Mouse (Mus musculus) midbrain, embryonic 12.5 days (tissue): ENCODE measurements around the gene Sin3b. TPM values are rescaled to one million over a fixed set of nuclear protein-coding genes. Genes with fewer than 3 reads are reported as not detected.
A peak's percentile ranks its signal among the peaks of the same experiment; 100 is the strongest.

Experiments
- ATAC-seq: fragments of 200-750 bp; cut with Nextera tagmentation; 2 replicates; pipeline ENCODE4 v1.8.0; 2017; ENCODE audit warnings: low read depth, moderate TSS enrichment, moderate library complexity; ENCODE audit not compliant: low FRiP score
- H3K27ac ChIP-seq: fragments of 300-500 bp; sonication (generic); replicated peaks from 2 replicates; pipeline ENCODE4 v1.5.1; 2016; ENCODE audit warnings: mild to moderate bottlenecking
- H3K27me3 ChIP-seq: fragments of 300-500 bp; sonication (generic); 2 replicates; pipeline ENCODE4 v1.6.1; 2016; ENCODE audit warnings: mild to moderate bottlenecking
- H3K36me3 ChIP-seq: fragments of 300-500 bp; sonication (generic); 2 replicates; pipeline ENCODE4 v1.6.1; 2016
- H3K4me1 ChIP-seq: fragments of 300-500 bp; sonication (generic); 2 replicates; pipeline ENCODE4 v1.6.1; 2016
- H3K4me2 ChIP-seq: fragments of 300-500 bp; sonication (generic); replicated peaks from 2 replicates; pipeline ENCODE4 v1.6.1; 2016; ENCODE audit warnings: mild to moderate bottlenecking, moderate library complexity
- H3K4me3 ChIP-seq: fragments of 300-500 bp; sonication (generic); 2 replicates; pipeline ENCODE4 v1.5.1; 2016; ENCODE audit warnings: mild to moderate bottlenecking
- H3K9ac ChIP-seq: fragments of 300-500 bp; sonication (generic); replicated peaks from 2 replicates; pipeline ENCODE4 v1.6.1; 2016; ENCODE audit warnings: mild to moderate bottlenecking, moderate library complexity
- H3K9me3 ChIP-seq: fragments of 300-500 bp; sonication (generic); 2 replicates; pipeline ENCODE4 v1.6.1; 2016; ENCODE audit warnings: mild to moderate bottlenecking
- WGBS: fragments of 180-500 bp; shearing (Covaris S2); methylation state at CpG from one replicate; pipeline ENCODE4 v1.1.7; 2016; 5-methylcytosine and 5-hydroxymethylcytosine counted together
- polyA plus RNA-seq: library from polyadenylated mRNA; unstranded; fragments of >200 nt; fragmentation: Nextera tagmentation; extraction: Ambion mirVana; gene quantifications from 2 replicates; pipeline ENCODE4 v1.2.1, GENCODE M21; 2016

Sin3b gene
- polyA plus RNA-seq, 1 experiment from 2014 or later: 157 TPM

DNA sequence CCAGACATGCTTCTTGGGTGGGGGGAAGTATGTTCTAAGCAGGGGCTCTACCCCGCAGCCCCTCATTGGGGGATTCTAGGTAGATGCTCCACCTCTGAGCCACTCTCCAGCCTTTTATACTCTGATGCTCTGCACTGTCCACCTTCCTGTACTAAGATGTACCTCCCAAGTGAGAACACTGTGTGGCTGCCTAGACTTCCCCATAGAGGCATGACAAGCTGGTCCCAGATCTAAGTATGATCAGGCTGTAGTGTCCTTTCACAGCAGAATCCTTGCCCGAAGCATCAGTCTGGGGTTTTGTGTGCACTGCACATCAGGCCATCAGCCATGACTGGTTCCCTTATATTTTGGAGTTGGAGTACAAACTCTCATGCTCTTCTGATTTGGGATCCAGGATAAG, 32.9 kb downstream of the Sin3b start:
- H3K36me3 ChIP-seq: peaks cover 75% of the 10 kb centered on the region

GRCm38 (mm10) chr8:72756771-72757390, 33.8 kb downstream of the Sin3b start:
- Histone ChIP-seq H3K9me3 (no peaks in the 10 kb centered on the region), H3K4me3 (no peak overlapping the region), H3K9ac (no peak overlapping the region), H3K4me1 (no peaks in the 10 kb centered on the region), H3K27ac (no peak overlapping the region), H3K27me3 (0 out of 2 replicates have a peak, but pooled peaks cover 2% of the 10 kb centered on the region), H3K36me3 (peaks cover 67% of the 10 kb centered on the region), H3K4me2 (no peak overlapping the region)
- 97% methylated on average over 35 of the region's 35 CpGs for WGBS
- 0 out of 2 replicates have a peak, but pooled peaks have one; percentile 10 for ATAC-seq

More for the DNA sequence above, 32.9 kb downstream of the Sin3b start:
- no peaks in the 10 kb centered on the region for H3K27me3 ChIP-seq
- H3K9me3 ChIP-seq: no peaks in the 10 kb centered on the region
- 98% methylated on average over 2 of the region's 2 CpGs for WGBS
- H3K4me3 ChIP-seq: no peak overlapping the region
- no peak overlapping the region for H3K4me2 ChIP-seq
- ATAC-seq: no peak
- no peaks in the 10 kb centered on the region for H3K4me1 ChIP-seq
- H3K9ac ChIP-seq: no peak overlapping the region
- H3K27ac ChIP-seq: no peak overlapping the region

DNA sequence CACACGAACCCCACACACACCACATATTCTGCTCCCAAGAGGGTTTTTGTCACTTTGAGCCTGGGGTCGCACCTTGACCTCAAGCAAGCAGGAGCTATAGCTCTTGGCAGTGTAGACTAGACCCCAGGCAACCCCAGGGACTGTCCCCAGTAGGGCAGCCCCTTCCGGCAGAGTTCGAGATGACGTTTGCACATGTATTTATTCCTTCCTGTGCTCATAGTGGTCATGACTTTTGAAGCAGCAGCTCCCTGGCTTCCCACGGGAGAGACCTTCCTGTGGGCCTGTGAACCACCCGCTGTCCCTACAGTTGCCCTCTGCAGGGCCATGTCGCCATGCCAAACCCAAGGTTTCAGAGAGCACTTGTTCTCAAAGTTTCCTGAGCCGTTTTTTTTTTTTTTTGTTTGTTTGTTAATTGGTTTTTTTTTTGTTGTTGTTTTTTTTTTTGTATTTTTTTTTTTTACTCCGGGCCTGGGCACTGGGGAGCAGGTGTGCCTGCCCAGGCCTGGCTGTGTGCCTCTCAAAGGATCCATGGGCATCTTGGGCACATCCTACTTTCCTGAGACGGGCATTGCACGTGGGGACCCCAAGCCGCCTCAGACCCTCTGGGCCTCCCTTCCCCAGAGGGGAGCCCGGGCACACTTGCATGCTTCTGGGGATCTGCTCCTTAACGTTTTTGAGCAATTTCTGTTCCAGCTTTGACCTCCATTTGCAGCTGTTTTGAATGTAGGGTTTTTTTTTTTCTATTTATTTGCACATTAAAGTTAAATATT, 34.5 kb downstream of the Sin3b start:
- Histone ChIP-seq H3K4me3 (no peak overlapping the region), H3K4me2 (no peak overlapping the region), H3K27me3 (0 out of 2 replicates have a peak, but pooled peaks cover 10% of the 10 kb centered on the region), H3K9ac (no peak overlapping the region), H3K9me3 (no peaks in the 10 kb centered on the region), H3K36me3 (peaks cover 60% of the 10 kb centered on the region), H3K27ac (no peak overlapping the region), H3K4me1 (no peaks in the 10 kb centered on the region)
- ATAC-seq: no peak
- 94% methylated on average over 15 of the region's 15 CpGs for WGBS

DNA sequence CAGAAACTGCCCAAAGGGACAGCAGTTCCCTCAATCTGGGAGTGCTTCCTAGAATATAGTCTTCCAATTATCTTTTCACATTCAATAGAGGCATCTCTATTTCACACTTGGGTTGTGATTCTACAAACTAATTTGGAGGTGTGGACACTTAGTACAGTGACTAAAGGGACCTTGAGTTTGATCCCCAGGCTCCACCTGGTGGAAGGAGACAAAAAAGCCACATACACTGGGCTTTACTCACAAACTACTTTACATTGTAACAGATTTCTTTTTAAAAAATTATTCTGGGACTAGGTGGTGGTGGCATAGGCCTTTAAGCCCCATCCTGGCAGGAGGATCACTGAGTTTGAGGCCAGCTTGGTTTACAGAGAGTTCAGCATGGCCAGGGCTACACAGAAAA, 35.2 kb downstream of the Sin3b start:
- H3K36me3 ChIP-seq: peaks cover 53% of the 10 kb centered on the region
- H3K9ac ChIP-seq: no peak overlapping the region
- 0 out of 2 replicates have a peak, but pooled peaks cover 12% of the 10 kb centered on the region for H3K27me3 ChIP-seq
- no peak overlapping the region for H3K4me3 ChIP-seq
- no peak overlapping the region for H3K4me2 ChIP-seq
- ATAC-seq: no peak
- no peak overlapping the region for H3K27ac ChIP-seq
- H3K4me1 ChIP-seq: no peaks in the 10 kb centered on the region
- no peaks in the 10 kb centered on the region for H3K9me3 ChIP-seq

DNA sequence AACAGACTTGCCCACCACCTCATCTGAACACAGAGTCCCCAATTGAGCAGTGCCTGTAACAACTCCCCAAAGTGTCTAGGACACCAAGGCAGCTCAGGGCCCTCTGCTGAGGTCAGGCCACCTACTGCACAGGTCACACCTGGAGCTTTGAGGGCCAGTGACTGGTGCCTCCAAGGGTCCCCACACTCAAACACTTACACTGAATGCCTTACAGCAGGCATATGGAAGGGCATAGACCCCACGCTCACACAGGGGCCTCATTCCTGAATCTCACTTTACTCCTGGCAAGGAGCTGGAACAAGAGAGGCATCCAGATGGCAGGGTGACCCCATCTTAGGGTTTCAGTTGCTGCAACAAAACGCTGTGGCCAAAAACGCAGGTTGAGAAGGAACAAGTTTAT, 37.1 kb downstream of the Sin3b start:
- Histone ChIP-seq H3K27ac (no peak overlapping the region), H3K9me3 (no peaks in the 10 kb centered on the region), H3K27me3 (peaks cover 26% of the 10 kb centered on the region), H3K4me2 (no peak overlapping the region), H3K36me3 (peaks cover 40% of the 10 kb centered on the region), H3K4me3 (no peak overlapping the region), H3K9ac (no peak overlapping the region), H3K4me1 (no peaks in the 10 kb centered on the region)
- WGBS: 80% methylated on average over 3 of the region's 3 CpGs
- no peak for ATAC-seq

DNA sequence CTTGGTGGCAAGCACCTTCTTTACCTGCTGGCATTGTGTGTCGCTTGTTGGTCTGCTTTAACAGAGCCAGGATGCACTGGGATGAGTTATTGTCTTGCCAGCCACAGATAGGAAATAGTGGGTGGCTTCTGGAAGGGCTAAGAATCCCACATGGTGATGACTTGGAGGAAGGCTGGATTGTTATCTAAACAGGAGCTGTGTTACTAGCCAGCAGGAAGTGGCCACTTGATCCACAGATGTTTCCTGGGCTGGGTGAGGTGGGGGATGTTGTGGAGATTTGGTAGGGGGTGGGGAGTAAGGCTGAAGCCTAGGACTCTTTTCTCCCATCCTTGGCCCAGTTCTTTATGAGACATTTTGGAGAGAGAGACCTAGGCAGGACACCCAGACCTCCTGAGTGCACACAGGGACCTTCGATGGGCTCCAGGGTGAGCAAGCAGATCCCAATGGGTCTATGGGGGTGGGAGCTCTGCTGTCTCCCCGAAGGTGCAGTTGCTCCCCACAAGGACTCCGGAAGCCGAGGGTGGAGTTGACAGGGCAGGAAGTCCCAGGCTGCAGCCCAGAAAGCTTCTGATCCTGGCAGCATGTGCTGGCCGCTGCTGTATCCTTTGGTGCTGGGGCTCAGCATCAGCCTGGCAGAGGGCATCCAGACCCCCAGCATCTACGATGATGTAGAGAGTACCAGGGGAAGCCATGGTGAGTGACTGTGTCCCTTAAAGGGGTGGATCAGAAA, 38.4 kb downstream of the Sin3b start, which contains the start of gene F2rl3:
TSS of gene F2rl3 (plus strand) at position 559 of the 730 bp plus-strand sequence.
- H3K9ac ChIP-seq: no peak within 1 kb of the TSS
- no peak within 1 kb of the TSS for H3K4me3 ChIP-seq
- H3K27ac ChIP-seq: no peak within 1 kb of the TSS
- H3K9me3 ChIP-seq: no peaks in the 10 kb centered on the region
- peaks cover 28% of the 10 kb centered on the region for H3K36me3 ChIP-seq
- peaks cover 36% of the 10 kb centered on the region for H3K27me3 ChIP-seq
- H3K4me1 ChIP-seq: no peaks in the 10 kb centered on the region
- H3K4me2 ChIP-seq: no peak within 1 kb of the TSS
- no peak for ATAC-seq
- WGBS: 90% methylated on average over 7 of the region's 7 CpGs

GRCm38 (mm10) chr8:72762306-72762705, 39.2 kb downstream of the Sin3b start:
- no peaks in the 10 kb centered on the region for H3K4me1 ChIP-seq
- ATAC-seq: no peak
- no peak overlapping the region for H3K9ac ChIP-seq
- H3K4me2 ChIP-seq: no peak overlapping the region
- H3K9me3 ChIP-seq: no peaks in the 10 kb centered on the region
- 88% methylated on average over 12 of the region's 12 CpGs for WGBS
- peaks cover 36% of the 10 kb centered on the region for H3K27me3 ChIP-seq
- H3K36me3 ChIP-seq: peaks cover 19% of the 10 kb centered on the region
- no peak overlapping the region for H3K4me3 ChIP-seq
- no peak overlapping the region for H3K27ac ChIP-seq

DNA sequence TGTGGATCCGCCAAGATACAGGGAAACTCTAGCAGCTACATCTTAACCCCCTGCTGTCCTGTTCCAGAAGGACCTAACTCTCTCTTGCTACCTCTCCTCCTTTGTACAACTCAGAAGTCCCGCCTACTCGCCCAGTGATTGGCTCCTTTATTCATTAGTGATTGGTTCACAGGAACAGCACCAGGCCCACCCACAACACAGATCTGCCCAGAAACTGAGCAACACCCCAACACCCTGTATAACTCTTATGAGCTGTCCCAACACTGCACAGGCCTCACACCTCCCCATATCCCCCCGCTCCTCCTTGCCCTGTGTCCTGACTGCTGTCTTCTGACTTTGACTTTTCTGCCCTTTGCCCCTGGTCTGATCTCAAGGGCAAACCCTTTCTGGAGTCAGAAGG, 42.6 kb downstream of the Sin3b start:
- 62% methylated on average over 4 of the region's 4 CpGs for WGBS
- no peak overlapping the region for H3K4me3 ChIP-seq
- no peaks in the 10 kb centered on the region for H3K9me3 ChIP-seq
- no peak overlapping the region for H3K27ac ChIP-seq
- no peak overlapping the region for H3K4me2 ChIP-seq
- no peaks in the 10 kb centered on the region for H3K4me1 ChIP-seq
- no peaks in the 10 kb centered on the region for H3K36me3 ChIP-seq
- peaks cover 39% of the 10 kb centered on the region for H3K27me3 ChIP-seq
- ATAC-seq: no peak; the same call in 1 of the 2 replicates
- no peak overlapping the region for H3K9ac ChIP-seq

- Histone ChIP-seq H3K9ac (no peak overlapping the region), H3K4me3 (no peak overlapping the region), H3K27me3 (peaks cover 38% of the 10 kb centered on the region), H3K36me3 (no peaks in the 10 kb centered on the region), H3K4me2 (no peak overlapping the region), H3K27ac (no peak overlapping the region), H3K9me3 (no peaks in the 10 kb centered on the region), H3K4me1 (no peaks in the 10 kb centered on the region)
- 33% methylated on average over 7 of the region's 7 CpGs for WGBS
- ATAC-seq: peak; percentile 86
Observed at GRCm38 (mm10) chr8:72766777-72767176, 43.7 kb downstream of the Sin3b start.

DNA sequence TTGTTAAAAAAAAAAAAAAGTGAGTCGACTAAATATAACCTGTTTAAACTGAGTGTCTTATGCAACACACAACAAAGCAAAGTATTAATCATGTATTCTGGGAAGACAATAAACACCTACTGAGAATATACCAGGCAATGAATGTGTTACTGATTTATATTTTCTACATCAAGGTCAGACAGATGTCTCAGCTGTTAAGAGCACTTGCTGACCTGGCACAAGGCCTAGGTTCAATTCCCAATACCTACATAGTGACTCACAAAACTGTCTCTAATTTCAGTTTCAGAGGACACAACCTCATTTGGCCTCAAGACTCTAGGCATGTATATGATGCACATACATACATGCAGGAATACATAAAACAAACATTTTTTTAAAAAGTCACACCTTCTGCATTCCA, 54.7 kb downstream of the Sin3b start:
- H3K9ac ChIP-seq: no peak overlapping the region
- H3K27me3 ChIP-seq: no peaks in the 10 kb centered on the region
- H3K4me1 ChIP-seq: no peaks in the 10 kb centered on the region
- H3K27ac ChIP-seq: no peak overlapping the region
- no peak overlapping the region for H3K4me2 ChIP-seq
- WGBS: 81% methylated on average over 1 of the region's 1 CpGs
- no peaks in the 10 kb centered on the region for H3K36me3 ChIP-seq
- ATAC-seq: no peak
- H3K4me3 ChIP-seq: no peak overlapping the region
- no peaks in the 10 kb centered on the region for H3K9me3 ChIP-seq

- no peaks in the 10 kb centered on the region for H3K27me3 ChIP-seq
- no peaks in the 10 kb centered on the region for H3K4me1 ChIP-seq
- ATAC-seq: no peak
- H3K9me3 ChIP-seq: no peaks in the 10 kb centered on the region
- H3K4me2 ChIP-seq: no peak overlapping the region
- H3K36me3 ChIP-seq: no peaks in the 10 kb centered on the region
- H3K27ac ChIP-seq: no peak overlapping the region
- no peak overlapping the region for H3K9ac ChIP-seq
- 96% methylated on average over 4 of the region's 4 CpGs for WGBS
- H3K4me3 ChIP-seq: no peak overlapping the region
Observed at GRCm38 (mm10) chr8:72780644-72781043, 57.6 kb downstream of the Sin3b start.

DNA sequence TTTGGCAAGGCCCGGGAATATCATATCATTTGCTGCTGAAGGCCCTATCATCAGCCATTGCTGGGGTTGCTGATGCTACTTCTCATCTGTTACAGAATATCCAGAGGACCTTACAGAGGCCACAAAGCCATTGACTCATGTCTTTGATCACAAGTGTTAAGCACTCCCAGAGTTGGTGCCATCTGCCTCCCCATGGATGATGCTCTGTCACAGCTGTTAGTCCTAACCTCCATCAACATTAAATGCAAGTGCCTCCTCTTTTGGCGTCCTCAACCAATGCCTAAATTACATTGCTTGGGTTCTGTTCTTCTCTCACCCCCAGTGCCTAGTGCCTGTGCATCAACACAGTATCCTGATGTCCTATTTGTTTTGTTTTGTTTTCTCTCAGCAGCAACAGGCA, 78.5 kb downstream of the Sin3b start:
- Histone ChIP-seq H3K27me3 (no peaks in the 10 kb centered on the region), H3K4me3 (no peak overlapping the region), H3K9ac (no peak overlapping the region), H3K4me1 (no peaks in the 10 kb centered on the region), H3K9me3 (no peaks in the 10 kb centered on the region), H3K36me3 (no peaks in the 10 kb centered on the region), H3K4me2 (no peak overlapping the region), H3K27ac (no peak overlapping the region)
- 84% methylated on average over 2 of the region's 2 CpGs for WGBS
- ATAC-seq: no peak
